ENCODE assay signal across 33 mouse cellular contexts in genomic region chr16:11197052-11197451, GRCm38 (mm10).
"Had no signal": no experiment of that assay in that cellular context is flagged by ENCODE, and none has a peak within 500 bp of the region (broad histone marks: within the 10 kb centered on the region; RNA-seq: fewer than 3 reads in every experiment).

No protein-coding gene starts in this region.

- DNase-seq: heart, postnatal 10 days; heart, postnatal 14 days; heart, postnatal 36 days; heart, postnatal 4 days; kidney, adult 11 months; kidney, adult 18-20 months; kidney, adult 2 months; kidney, adult 8-10 months; kidney, adult 9 months; kidney, postnatal 10 days; kidney, postnatal 14 days; kidney, postnatal 25 days; kidney, postnatal 36 days; kidney, postnatal 4 days; layer of hippocampus, adult 9-11 months; layer of hippocampus, postnatal 36 days had no signal

- H3K9ac ChIP-seq: heart, embryonic 13.5 days; heart, embryonic 15.5 days; hindbrain, embryonic 12.5 days; hindbrain, embryonic 13.5 days; hindbrain, embryonic 14.5 days; hindbrain, embryonic 15.5 days; intestine, embryonic 15.5 days; kidney, embryonic 15.5 days had no signal

- H3K27me3 ChIP-seq: heart, embryonic 13.5 days; heart, embryonic 15.5 days; hindbrain, embryonic 12.5 days; hindbrain, embryonic 13.5 days; hindbrain, embryonic 15.5 days; intestine, embryonic 15.5 days; kidney, embryonic 15.5 days had no signal

- ATAC-seq: hindbrain, embryonic 16.5 days; hindbrain, postnatal 0 days; inflammation-experienced regulatory T-cells, adult 6 months; intestine, embryonic 15.5 days; intestine, embryonic 16.5 days; intestine, postnatal 0 days had no signal

- H3K4me3 ChIP-seq: heart, embryonic 13.5 days; heart, embryonic 15.5 days; hindbrain, embryonic 10.5 days; hindbrain, embryonic 12.5 days; hindbrain, embryonic 13.5 days; hindbrain, embryonic 15.5 days; intestine, embryonic 15.5 days; kidney, embryonic 15.5 days; layer of hippocampus, adult 2 months; left cerebral cortex, adult 2 months had no signal

- H3K4me2 ChIP-seq: heart, embryonic 13.5 days; heart, embryonic 15.5 days; hindbrain, embryonic 12.5 days; hindbrain, embryonic 13.5 days; hindbrain, embryonic 14.5 days; hindbrain, embryonic 15.5 days; intestine, embryonic 15.5 days; kidney, embryonic 15.5 days had no signal

- H3K9me3 ChIP-seq: heart, embryonic 13.5 days; heart, embryonic 15.5 days; hindbrain, embryonic 10.5 days; hindbrain, embryonic 12.5 days; hindbrain, embryonic 13.5 days; hindbrain, embryonic 15.5 days; intestine, embryonic 15.5 days; kidney, embryonic 15.5 days had no signal

- H3K27ac ChIP-seq: heart, embryonic 13.5 days; heart, embryonic 15.5 days; hindbrain, embryonic 10.5 days; hindbrain, embryonic 12.5 days; hindbrain, embryonic 13.5 days; hindbrain, embryonic 14.5 days; hindbrain, embryonic 15.5 days; hindbrain, postnatal 0 days; intestine, embryonic 15.5 days; kidney, embryonic 15.5 days; kidney, postnatal 0 days; layer of hippocampus, adult 2 months; left cerebral cortex, adult 2 months had no signal
